Mouse (Mus musculus) thymus, adult 2 months (tissue): ENCODE results near the gene Htr1d. TPM values are rescaled to one million over a fixed set of nuclear protein-coding genes. Genes with fewer than 3 reads are reported as not detected.

Experiments
- DNase-seq: peaks from one replicate; pipeline ENCODE4 v3.0.0; 2021
- H3K27ac ChIP-seq: fragments of 200-500 bp; 2 replicates; pipeline ENCODE4 v1.5.1; 2012; ENCODE audit warnings: low read length, control low read depth; ENCODE audit not compliant: control insufficient read depth, insufficient read depth
- H3K27me3 ChIP-seq: fragments of 200-500 bp; 2 replicates; pipeline ENCODE4 v1.6.1; 2012; ENCODE audit warnings: mild to moderate bottlenecking, low read length, moderate library complexity, mixed read lengths; ENCODE audit not compliant: control insufficient read depth, insufficient read depth
- H3K36me3 ChIP-seq: fragments of 200-500 bp; 2 replicates; pipeline ENCODE4 v1.6.1; 2012; ENCODE audit warnings: mild to moderate bottlenecking, low read length, moderate library complexity; ENCODE audit not compliant: control insufficient read depth, insufficient read depth
- H3K4me1 ChIP-seq: fragments of 200-500 bp; replicated peaks from 2 replicates; pipeline ENCODE4 v1.6.1; 2012; ENCODE audit warnings: low read length; ENCODE audit not compliant: control insufficient read depth, insufficient read depth
- H3K4me3 ChIP-seq: fragments of 200-500 bp; 2 replicates; pipeline ENCODE4 v1.5.1; 2012; ENCODE audit warnings: mild to moderate bottlenecking, low read length, control low read depth, moderate library complexity; ENCODE audit not compliant: control insufficient read depth, insufficient read depth
- CTCF ChIP-seq: fragments of 200-500 bp; IDR thresholded peaks from 2 replicates; pipeline ENCODE4 v1.5.1; 2012; ENCODE audit warnings: mild to moderate bottlenecking, control low read depth, low read length, moderate library complexity, borderline replicate concordance; ENCODE audit not compliant: control insufficient read depth, poor library complexity, insufficient read depth; ENCODE audit errors: extremely low read depth
- POLR2A ChIP-seq: fragments of 200-500 bp; IDR thresholded peaks from 2 replicates; pipeline ENCODE4 v1.6.1; 2012; ENCODE audit warnings: mild to moderate bottlenecking, low read length, control low read depth, moderate library complexity; ENCODE audit not compliant: control insufficient read depth, poor library complexity, insufficient read depth; ENCODE audit errors: extremely low read depth
- WGBS: fragments of 180-500 bp; shearing (Covaris S2); methylation state at CpG from one replicate; pipeline ENCODE4 v1.1.7; 2018; 5-methylcytosine and 5-hydroxymethylcytosine counted together
- polyA plus RNA-seq: library from polyadenylated mRNA; depleted of rRNA; stranded (reverse); fragments of >200 nt; gene quantifications from 2 replicates; pipeline ENCODE4 v1.2.3, GENCODE M21; 2012; rRNA removed

Htr1d gene
- polyA plus RNA-seq = 0.24 and 0.57 TPM in 2 replicates

- Histone ChIP-seq H3K27me3 (peaks cover 9% of the 10 kb centered on the region; the same call in 1 of the 2 replicates), H3K36me3 (no peaks in the 10 kb centered on the region), H3K27ac (no peak within 1 kb of the TSS), H3K4me1 (peaks cover 6% of the 10 kb centered on the region), H3K4me3 (no peak within 1 kb of the TSS)
- TF ChIP-seq CTCF = no peak
- no peak for TF ChIP-seq POLR2A
- DNase-seq = no peak
- 84% methylated on average over 9 of the region's 9 CpGs for WGBS
Observed at GRCm38 (mm10) chr4:136423224-136423623, at the start of gene Htr1d. Htr1d (plus strand) TSS chr4:136423524.

GRCm38 (mm10) chr4:136377001-136377400 is 46.3 kb upstream of the Htr1d start:
- Histone ChIP-seq H3K27me3 (no peaks in the 10 kb centered on the region), H3K36me3 (no peaks in the 10 kb centered on the region), H3K4me3 (no peak overlapping the region), H3K27ac (no peak overlapping the region), H3K4me1 (no peaks in the 10 kb centered on the region)
- 76% methylated on average over 5 of the region's 5 CpGs for WGBS
- TF ChIP-seq CTCF (no peak), POLR2A (no peak)
- no peak for DNase-seq

- Histone ChIP-seq H3K4me1 (no peaks in the 10 kb centered on the region), H3K27me3 (no peaks in the 10 kb centered on the region), H3K4me3 (no peak overlapping the region), H3K36me3 (no peaks in the 10 kb centered on the region), H3K27ac (no peak overlapping the region)
- no peak for DNase-seq
- TF ChIP-seq CTCF (no peak), POLR2A (no peak)
- WGBS = 89% methylated on average over 5 of the region's 5 CpGs
Observed at GRCm38 (mm10) chr4:136383052-136383451, 40.3 kb upstream of the Htr1d start.

GRCm38 (mm10) chr4:136383839-136384238 is 39.5 kb upstream of the Htr1d start:
- Histone ChIP-seq H3K36me3 (no peaks in the 10 kb centered on the region), H3K27me3 (no peaks in the 10 kb centered on the region), H3K27ac (no peak overlapping the region), H3K4me3 (no peak overlapping the region), H3K4me1 (no peaks in the 10 kb centered on the region)
- TF ChIP-seq POLR2A = no peak
- no peak for TF ChIP-seq CTCF
- no peak for DNase-seq
- WGBS = 94% methylated on average over 6 of the region's 6 CpGs

- H3K36me3 ChIP-seq = no peaks in the 10 kb centered on the region
- 79% methylated on average over 11 of the region's 11 CpGs for WGBS
- H3K27ac ChIP-seq = no peak overlapping the region
- TF ChIP-seq CTCF (no peak), POLR2A (no peak)
- H3K27me3 ChIP-seq = no peaks in the 10 kb centered on the region
- DNase-seq = no peak
- no peak overlapping the region for H3K4me3 ChIP-seq
- H3K4me1 ChIP-seq = no peaks in the 10 kb centered on the region
Observed at GRCm38 (mm10) chr4:136387261-136387660, 36.1 kb upstream of the Htr1d start.

GRCm38 (mm10) chr4:136401806-136402205 is 21.5 kb upstream of the Htr1d start:
- H3K4me1 ChIP-seq = no peaks in the 10 kb centered on the region
- WGBS = 78% methylated on average over 10 of the region's 10 CpGs

GRCm38 (mm10) chr4:136407831-136408230 is 15.5 kb upstream of the Htr1d start:
- H3K4me1 ChIP-seq = no peaks in the 10 kb centered on the region
- H3K4me3 ChIP-seq = no peak overlapping the region
- H3K36me3 ChIP-seq = no peaks in the 10 kb centered on the region
- no peak for DNase-seq
- no peaks in the 10 kb centered on the region for H3K27me3 ChIP-seq
- TF ChIP-seq POLR2A = no peak
- no peak for TF ChIP-seq CTCF
- H3K27ac ChIP-seq = no peak overlapping the region
- WGBS = 89% methylated on average over 11 of the region's 11 CpGs

More at GRCm38 (mm10) chr4:136401806-136402205, 21.5 kb upstream of the Htr1d start:
- no peaks in the 10 kb centered on the region for H3K36me3 ChIP-seq
- TF ChIP-seq POLR2A = no peak
- TF ChIP-seq CTCF = no peak
- no peak overlapping the region for H3K4me3 ChIP-seq
- DNase-seq = no peak
- no peak overlapping the region for H3K27ac ChIP-seq
- H3K27me3 ChIP-seq = no peaks in the 10 kb centered on the region; the same call in 1 of the 2 replicates
